Mouse (Mus musculus): ENCODE results near the gene Gar1.

The Gar1 gene

GRCm38 (mm10) chr3:129803765-129804164, 27.4 kb downstream of the Gar1 start, which contains the start of gene Lrit3:
Gene Lrit3, minus strand, starts transcription at chr3:129804030.
- no peak for DNase-seq (ENCODE audit: low spot score in 2 of 2)

GRCm38 (mm10) chr3:129799011-129799410, 32.2 kb downstream of the Gar1 start:
- no peak for DNase-seq (ENCODE audit: low spot score in 2 of 2)

GRCm38 (mm10) chr3:129798551-129798950, 32.6 kb downstream of the Gar1 start:
- DNase-seq (ENCODE audit: low spot score in 2 of 2), result no peak

- no peak for DNase-seq (ENCODE audit: low spot score in 2 of 2)
Measured at GRCm38 (mm10) chr3:129797341-129797740, 33.9 kb downstream of the Gar1 start.

- no peak for DNase-seq (ENCODE audit: low spot score in 2 of 2)
Measured at GRCm38 (mm10) chr3:129793801-129794200, 37.4 kb downstream of the Gar1 start.

- no peak for DNase-seq (ENCODE audit: low spot score in 2 of 2)
Measured at GRCm38 (mm10) chr3:129782746-129783145, 48.5 kb downstream of the Gar1 start.

GRCm38 (mm10) chr3:129781435-129781834, 49.8 kb downstream of the Gar1 start:
- no peak for DNase-seq (ENCODE audit: low spot score in 2 of 2)
